Mouse (Mus musculus) spleen, adult 2 months (tissue): Measurements from ENCODE around the gene Plekhh2. TPM values are rescaled to one million over a fixed set of nuclear protein-coding genes. Genes with fewer than 3 reads are reported as not detected.
"Not testable (repeated sequence)": the region's sequence is repeated elsewhere in the genome, so short reads cannot be mapped to it uniquely, and the experiment has no call there.

Experiments used
- DNase-seq, 2 experiments: peaks; one replicate each; pipeline versions ENCODE4 v3.0.0 to v3.0.0-alpha.2; 2012 to 2021; ENCODE audit warnings: low spot score in 2 of 2, low read depth in 1 of 2
- H3K27ac ChIP-seq: fragments of 200-500 bp; 2 replicates; pipeline ENCODE4 v1.5.1; 2012; ENCODE audit warnings: low read length, inconsistent platforms; ENCODE audit not compliant: insufficient read depth
- H3K27me3 ChIP-seq: fragments of 200-500 bp; 2 replicates; pipeline ENCODE4 v1.6.1; 2012; ENCODE audit warnings: mild to moderate bottlenecking, moderate library complexity, low read length, inconsistent platforms; ENCODE audit not compliant: control insufficient read depth, insufficient read depth
- H3K36me3 ChIP-seq: fragments of 200-500 bp; 2 replicates; pipeline ENCODE4 v1.6.1; 2012; ENCODE audit warnings: mild to moderate bottlenecking, low read length, inconsistent platforms; ENCODE audit not compliant: control insufficient read depth, insufficient read depth
- H3K4me1 ChIP-seq: fragments of 200-500 bp; 2 replicates; pipeline ENCODE4 v1.6.1; 2011; ENCODE audit warnings: inconsistent platforms; ENCODE audit not compliant: control insufficient read depth, insufficient read depth, insufficient read length
- H3K4me3 ChIP-seq: fragments of 200-500 bp; 2 replicates; pipeline ENCODE4 v1.5.1; 2011; ENCODE audit warnings: mild to moderate bottlenecking, inconsistent platforms; ENCODE audit not compliant: insufficient read depth, insufficient read length; ENCODE audit errors: extremely low read depth
- CTCF ChIP-seq: fragments of 200-500 bp; IDR thresholded peaks from 2 replicates; pipeline ENCODE4 v1.5.1; 2011; ENCODE audit warnings: mild to moderate bottlenecking, inconsistent platforms; ENCODE audit not compliant: insufficient read depth, insufficient read length, insufficient replicate concordance; ENCODE audit errors: extremely low read depth
- POLR2A ChIP-seq: fragments of 200-500 bp; IDR thresholded peaks from 2 replicates; pipeline ENCODE4 v1.6.1; 2011; ENCODE audit warnings: low read depth, low read length, inconsistent platforms
- WGBS: fragments of 180-500 bp; shearing (Covaris S2); methylation state at CpG from one replicate; pipeline ENCODE4 v1.1.7; 2018; 5-methylcytosine and 5-hydroxymethylcytosine counted together
- polyA plus RNA-seq: library from polyadenylated mRNA; depleted of rRNA; stranded (reverse); fragments of >200 nt; gene quantifications from 2 replicates; pipeline ENCODE4 v1.2.3, GENCODE M21; 2012

Plekhh2 gene
- polyA plus RNA-seq, 1 experiment: 1.6 TPM

DNA sequence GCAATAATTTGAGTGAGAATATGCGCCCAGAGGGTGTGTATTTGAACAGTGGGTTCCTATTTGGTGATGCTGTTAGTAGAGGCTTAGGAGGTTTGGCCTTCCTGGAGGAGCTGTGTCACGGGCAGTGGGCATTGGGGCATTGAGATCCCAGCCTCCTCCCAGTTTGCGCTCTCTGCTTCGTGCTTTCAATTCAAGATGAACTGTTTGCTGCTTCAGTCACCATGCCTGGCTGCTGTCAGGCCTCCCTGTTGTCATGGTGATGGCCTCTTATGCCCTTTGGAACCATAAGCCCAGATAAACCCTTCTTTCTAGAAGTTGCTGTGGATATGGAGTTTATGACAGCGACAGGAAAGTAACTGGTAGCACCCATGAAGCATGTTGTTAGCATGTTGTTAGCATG is 40.5 kb downstream of the Plekhh2 start:
- DNase-seq: no peak
- Histone ChIP-seq H3K27me3 (no peaks in the 10 kb centered on the region), H3K4me1 (no peaks in the 10 kb centered on the region), H3K36me3 (no peaks in the 10 kb centered on the region), H3K27ac (no peak overlapping the region), H3K4me3 (no peak overlapping the region)
- TF ChIP-seq CTCF (no peak), POLR2A (no peak)
- 77% methylated on average over 5 of the region's 5 CpGs for WGBS

DNA sequence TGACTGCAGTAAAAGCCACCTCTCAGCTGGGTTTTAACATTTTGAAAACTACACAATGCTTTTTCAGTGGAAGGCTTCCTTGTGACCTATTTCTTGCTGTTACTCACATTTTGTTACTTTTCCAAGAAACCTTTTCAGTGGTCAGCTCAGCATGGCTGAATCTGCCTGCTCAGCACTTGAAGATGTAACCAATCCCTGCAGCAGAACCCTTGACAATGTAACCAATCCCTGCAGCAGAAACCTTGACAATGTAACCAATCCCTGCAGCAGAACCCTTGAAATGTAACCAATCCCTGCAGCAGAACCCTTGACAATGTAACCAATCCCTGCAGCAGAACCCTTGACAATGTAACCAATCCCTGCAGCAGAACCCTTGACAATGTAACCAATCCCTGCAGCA is 52.6 kb downstream of the Plekhh2 start:
- not testable (repeated sequence) for H3K36me3 ChIP-seq, DNase-seq, H3K27me3 ChIP-seq, H3K4me1 ChIP-seq, H3K4me3 ChIP-seq, H3K27ac ChIP-seq

DNA sequence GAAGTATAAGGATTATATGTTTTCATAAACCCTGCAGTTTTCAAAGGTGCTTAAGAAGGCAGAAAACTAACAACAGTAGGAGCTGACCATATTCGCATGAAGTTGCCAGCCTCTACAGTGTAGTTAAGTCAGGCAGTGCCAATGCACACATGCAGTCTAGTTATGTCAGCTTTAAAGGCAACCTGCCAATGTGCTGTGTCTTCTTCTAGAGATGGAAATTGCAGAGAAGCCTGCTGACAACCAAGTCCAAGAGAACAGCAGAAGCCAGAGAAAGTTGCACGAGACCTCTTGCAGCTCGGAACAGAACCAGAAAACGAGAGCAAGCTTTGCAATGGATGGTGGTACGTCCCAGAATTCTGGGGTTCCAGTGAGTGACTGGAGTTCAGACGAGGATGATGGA is 54.1 kb downstream of the Plekhh2 start:
- H3K27me3 ChIP-seq: peaks cover 3% of the 10 kb centered on the region; the same call in 1 of the 2 replicates
- no peaks in the 10 kb centered on the region for H3K36me3 ChIP-seq
- no peak for TF ChIP-seq POLR2A
- TF ChIP-seq CTCF: no peak
- no peak for DNase-seq
- no peak overlapping the region for H3K27ac ChIP-seq
- H3K4me3 ChIP-seq: no peak overlapping the region
- WGBS: 87% methylated on average over 6 of the region's 6 CpGs
- no peaks in the 10 kb centered on the region for H3K4me1 ChIP-seq

DNA sequence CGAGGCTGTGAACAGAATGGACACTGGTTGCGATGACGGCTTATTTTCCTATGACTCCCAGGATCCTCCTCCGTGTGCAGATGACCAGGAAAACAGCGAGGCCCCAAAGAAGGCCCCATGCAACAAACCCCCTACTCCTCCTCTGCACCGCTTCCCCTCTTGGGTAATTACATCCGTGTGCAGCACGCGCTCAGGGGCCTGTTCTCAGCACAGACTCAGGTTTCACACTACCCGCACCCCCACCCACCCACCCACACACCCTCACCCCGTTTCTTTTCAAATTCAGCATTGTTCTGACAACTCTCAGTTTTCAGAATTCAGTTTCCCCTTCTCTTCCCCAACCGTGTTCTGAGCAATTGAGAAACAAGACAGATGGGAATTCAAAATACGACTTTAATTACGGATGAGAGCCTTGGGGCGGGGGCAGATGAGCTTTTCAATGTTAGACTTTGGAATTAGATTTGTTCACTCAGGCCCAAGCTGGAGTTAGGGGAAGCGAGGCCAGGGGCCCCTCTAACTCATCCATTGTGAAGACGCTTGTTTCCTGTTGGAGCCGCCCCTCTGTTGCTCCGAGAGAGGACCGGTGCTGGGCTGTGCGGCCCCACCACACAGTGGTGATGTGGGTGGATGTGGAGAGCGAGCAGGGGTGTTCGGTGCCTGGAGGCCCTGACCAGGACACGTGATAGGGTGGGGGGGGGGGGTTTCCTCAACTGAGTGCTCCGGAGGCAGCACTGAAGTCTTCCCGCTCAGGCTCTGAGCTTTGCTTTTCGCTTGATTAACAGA is 55.3 kb downstream of the Plekhh2 start:
- Histone ChIP-seq H3K4me3 (no peak overlapping the region), H3K27me3 (peaks cover 3% of the 10 kb centered on the region; the same call in 1 of the 2 replicates), H3K4me1 (no peaks in the 10 kb centered on the region), H3K27ac (no peak overlapping the region), H3K36me3 (no peaks in the 10 kb centered on the region)
- no peak for DNase-seq
- WGBS: 42% methylated on average over 27 of the region's 27 CpGs
- TF ChIP-seq POLR2A (no peak), CTCF (no peak)

DNA sequence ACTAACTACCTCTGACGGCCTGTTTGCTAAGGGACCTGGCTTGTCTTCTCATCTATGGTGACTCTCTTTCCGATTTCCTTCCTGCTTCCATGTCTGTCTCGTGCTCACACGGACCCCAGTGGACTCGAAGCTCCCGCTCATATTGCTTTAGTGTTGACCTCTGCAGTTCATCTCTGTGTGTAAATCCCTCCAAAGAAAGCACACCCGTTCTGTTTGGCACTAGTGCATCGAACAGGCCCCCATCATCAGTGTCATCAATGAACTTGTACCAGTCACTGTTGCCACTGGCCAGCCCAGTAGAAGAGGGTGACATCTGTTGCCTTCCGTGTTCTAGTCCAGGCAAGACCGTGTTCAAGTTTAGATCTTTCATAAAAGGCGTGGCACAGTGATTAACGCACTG is 57.1 kb downstream of the Plekhh2 start:
- Histone ChIP-seq H3K4me1 (no peaks in the 10 kb centered on the region), H3K27me3 (peaks cover 3% of the 10 kb centered on the region; the same call in 1 of the 2 replicates), H3K4me3 (no peak overlapping the region), H3K36me3 (no peaks in the 10 kb centered on the region), H3K27ac (no peak overlapping the region)
- no peak for DNase-seq
- no peak for TF ChIP-seq POLR2A
- no peak for TF ChIP-seq CTCF
- 91% methylated on average over 12 of the region's 12 CpGs for WGBS

DNA sequence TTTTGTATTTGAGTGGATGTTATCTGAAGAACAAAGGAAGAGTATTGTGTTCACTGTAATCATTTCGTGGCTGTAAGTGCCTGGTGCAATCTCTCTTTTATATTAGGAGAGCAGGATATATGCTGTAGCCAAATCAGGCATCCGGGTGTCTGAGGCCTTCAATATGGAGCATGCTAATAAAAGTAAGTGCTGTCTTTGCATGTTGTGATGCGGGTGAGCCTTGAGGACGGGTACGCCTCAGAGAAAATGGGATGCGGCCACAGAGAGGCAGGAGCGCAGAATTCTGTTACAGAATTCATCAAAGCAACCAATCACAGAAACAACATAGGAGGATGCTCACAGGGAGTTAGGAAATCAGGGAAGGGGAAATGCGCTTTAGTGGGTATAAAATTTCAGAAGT is 58.1 kb downstream of the Plekhh2 start:
- Histone ChIP-seq H3K36me3 (no peaks in the 10 kb centered on the region), H3K27me3 (peaks cover 3% of the 10 kb centered on the region; the same call in 1 of the 2 replicates), H3K4me3 (no peak overlapping the region), H3K4me1 (no peaks in the 10 kb centered on the region), H3K27ac (no peak overlapping the region)
- TF ChIP-seq POLR2A (no peak), CTCF (no peak)
- no peak for DNase-seq
- WGBS: 91% methylated on average over 8 of the region's 8 CpGs

DNA sequence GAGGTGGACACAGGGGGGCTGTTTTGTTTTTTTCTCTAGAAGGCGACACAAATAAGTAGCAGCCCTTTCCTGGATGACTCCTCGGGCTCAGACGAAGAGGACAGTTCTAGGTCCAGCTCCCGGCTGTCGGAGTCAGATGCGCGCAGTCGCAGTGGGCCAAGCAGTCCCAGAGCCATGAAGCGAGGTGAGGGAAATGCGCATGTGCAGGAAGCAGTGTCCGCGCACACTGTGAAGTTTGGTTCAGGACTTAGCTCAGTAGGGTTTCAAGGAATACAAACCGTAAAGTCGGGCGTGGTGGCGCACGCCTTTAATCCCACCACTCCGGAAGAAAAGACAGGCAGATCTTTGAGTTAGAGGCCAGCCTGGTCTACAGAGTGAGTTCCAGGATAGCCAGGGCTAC is 59.9 kb downstream of the Plekhh2 start:
- Histone ChIP-seq H3K4me1 (no peaks in the 10 kb centered on the region), H3K27ac (no peak overlapping the region), H3K4me3 (no peak overlapping the region), H3K27me3 (peaks cover 1% of the 10 kb centered on the region; the same call in 1 of the 2 replicates), H3K36me3 (no peaks in the 10 kb centered on the region)
- no peak for DNase-seq
- 88% methylated on average over 18 of the region's 18 CpGs for WGBS
- TF ChIP-seq POLR2A (no peak), CTCF (no peak)
